Mouse (Mus musculus) c-Kit-positive CD71-negative TER-119-negative erythroid progenitor cells, embryonic 14.5 days (primary cell): ENCODE results near the gene Gm11084.
"Not testable (repeated sequence)": the region's sequence is repeated elsewhere in the genome, so short reads cannot be mapped to it uniquely, and the experiment has no call there.

Experiments used
- DNase-seq: peaks from one replicate; pipeline ENCODE4 v3.0.0-alpha.2; 2013; ENCODE audit warnings: low read depth

Gm11084 gene

GRCm38 (mm10) chr2:72986616-72987015 lies at the start of gene Gm11084:
Gene Gm11084, minus strand, starts transcription at chr2:72986716.
- DNase-seq, result no peak

DNA sequence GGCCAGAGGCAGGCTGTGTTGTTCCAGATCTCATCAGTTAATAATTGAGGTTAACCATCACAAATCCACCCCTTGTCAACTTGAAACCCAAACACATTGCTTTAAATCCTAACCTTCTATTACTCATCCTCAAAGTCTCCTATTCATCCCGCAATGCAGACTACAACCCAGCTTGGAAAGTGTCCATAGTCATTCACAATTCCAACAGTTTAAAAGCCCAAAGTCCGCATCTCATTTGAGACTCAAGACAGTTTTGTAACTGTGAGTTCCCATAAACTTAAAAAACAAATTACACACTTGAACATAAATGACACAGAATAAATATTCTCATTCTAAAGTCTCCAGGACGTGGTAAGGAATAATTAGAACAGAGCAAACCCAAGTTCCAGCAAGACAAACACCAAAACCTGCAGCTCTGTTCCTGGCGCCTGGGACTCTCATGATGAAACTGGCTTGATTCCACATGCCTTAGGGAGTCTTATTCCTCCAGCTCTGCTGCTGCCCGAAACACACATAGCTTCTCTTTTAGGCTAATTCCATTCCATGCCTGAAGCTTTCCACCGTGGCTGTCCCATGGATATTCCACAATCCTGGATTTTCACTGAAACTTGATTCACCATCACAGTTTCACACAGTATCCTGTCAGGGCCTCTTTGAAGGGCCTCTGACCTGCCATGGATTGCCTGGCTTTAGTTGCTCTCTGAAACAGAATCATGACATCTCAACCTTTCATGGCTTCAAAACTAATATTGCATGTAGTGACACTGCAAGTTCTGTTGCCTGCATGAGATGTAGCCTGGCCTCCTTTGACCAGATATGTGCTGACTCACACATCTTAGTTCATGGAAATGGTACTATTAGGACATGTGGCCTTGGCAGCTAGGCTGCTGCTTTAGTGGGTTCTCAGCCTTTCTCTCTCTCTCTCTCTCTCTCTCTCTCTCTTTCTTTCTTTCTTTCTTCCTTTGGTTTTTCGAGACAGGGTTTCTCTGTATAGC lies 44.8 kb upstream of the Gm11084 start:
- DNase-seq, result no peak

- no peak for DNase-seq
These were observed 43.3 kb upstream of the Gm11084 start for GRCm38 (mm10) chr2:73029846-73030245.

DNA sequence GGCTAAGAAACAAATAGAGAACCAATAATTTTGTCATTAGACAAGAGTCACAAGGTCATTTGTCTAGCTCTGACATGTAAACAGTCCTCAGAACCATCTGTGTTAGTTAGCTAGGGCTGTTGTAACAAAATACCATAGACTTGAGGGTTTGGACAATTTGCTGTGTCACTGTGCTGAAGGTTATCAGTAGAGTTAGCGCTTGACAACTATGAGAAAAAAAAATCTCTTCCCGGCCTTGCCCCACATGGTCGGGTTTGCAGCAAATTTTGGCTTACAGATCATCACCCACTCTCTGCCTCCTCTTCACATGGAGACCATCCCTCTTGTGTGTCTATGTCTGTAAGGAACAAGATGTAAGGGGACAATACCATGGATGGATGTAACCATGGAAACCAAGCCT lies 41.5 kb upstream of the Gm11084 start:
- no peak for DNase-seq

DNA sequence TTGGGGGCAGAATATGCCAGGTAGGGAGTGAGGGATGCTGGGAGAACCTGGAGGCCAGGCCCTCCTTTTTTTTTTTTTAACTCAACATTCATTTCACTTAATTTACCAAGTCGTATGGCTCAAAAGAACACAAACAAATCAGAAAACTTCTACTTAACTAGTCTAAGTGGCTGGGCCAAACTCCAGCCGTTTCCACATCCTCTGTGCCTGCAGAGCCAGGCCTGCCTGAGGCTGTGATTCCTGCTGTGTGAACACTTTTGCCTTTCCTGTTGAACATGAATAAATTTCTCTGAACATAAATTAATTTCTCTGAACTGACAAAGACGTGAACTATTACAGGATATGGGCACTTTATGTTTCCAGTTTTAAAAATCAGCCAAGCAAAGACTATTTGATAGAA lies 40.6 kb upstream of the Gm11084 start:
- DNase-seq, result no peak

- DNase-seq, result peak; percentile 59
These were observed 37.3 kb upstream of the Gm11084 start for GRCm38 (mm10) chr2:73023803-73024202.

DNA sequence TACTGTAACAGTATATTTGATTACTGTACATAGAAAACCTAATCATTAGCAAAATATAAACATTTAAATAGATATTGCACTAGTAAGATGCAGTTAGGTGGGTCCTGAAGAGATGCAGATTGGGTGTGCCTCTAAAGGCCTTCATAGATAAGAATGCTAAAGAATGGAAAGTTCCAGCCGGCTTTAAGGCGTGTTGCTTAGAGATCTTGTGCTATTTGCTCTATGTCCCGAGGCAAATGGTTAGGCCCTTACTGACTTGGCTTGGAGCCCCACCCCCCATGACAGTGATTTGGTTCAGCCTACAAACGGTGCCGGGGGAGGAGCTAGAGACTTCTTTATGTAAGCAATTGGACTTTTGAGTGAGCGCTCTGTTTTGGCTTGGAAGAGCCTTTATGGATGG lies 34.5 kb upstream of the Gm11084 start:
- DNase-seq, result no peak

GRCm38 (mm10) chr2:73019371-73020146 lies 33.0 kb upstream of the Gm11084 start:
- no peak for DNase-seq

DNA sequence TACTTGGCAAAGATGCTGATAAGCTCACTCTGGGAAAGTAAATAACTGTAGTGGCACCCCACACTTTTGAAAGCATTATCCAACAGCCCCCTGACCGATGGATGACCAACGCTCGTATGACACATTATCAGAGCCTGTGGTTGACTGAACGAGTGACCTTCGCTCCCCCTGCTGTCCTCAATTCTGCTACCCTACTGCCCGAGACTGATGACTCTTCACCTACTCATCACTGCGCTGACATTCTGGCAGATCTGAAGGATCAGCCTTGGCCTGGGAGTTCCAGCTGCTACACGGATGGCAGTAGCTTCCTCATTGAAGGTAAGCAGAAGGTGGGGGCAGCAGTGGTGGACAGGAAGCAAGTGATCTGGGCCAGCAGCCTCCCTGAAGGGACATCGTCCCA lies 27.5 kb upstream of the Gm11084 start:
- DNase-seq, result not testable (repeated sequence)

- DNase-seq, result no peak
These were observed 26.1 kb upstream of the Gm11084 start for GRCm38 (mm10) chr2:73012636-73013035.

DNA sequence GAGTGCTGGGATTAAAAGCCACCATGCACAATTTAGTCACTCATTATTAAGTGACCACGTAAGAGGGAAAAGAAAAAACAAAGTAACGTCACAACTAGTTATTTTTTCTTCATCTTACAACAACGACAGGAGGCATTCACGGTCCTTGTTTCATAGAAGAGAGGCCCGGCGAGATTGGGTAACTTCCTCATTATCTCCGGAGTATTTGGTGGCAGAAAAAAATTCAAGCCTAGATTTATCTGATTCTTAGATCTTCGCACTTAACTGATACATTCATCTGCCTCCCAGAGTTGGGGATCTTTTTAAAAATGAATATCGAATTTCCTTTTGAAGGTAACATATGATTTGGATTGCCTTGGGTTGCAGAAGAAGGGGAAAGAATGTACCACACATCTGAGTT lies 21.0 kb upstream of the Gm11084 start:
- DNase-seq, result no peak

DNA sequence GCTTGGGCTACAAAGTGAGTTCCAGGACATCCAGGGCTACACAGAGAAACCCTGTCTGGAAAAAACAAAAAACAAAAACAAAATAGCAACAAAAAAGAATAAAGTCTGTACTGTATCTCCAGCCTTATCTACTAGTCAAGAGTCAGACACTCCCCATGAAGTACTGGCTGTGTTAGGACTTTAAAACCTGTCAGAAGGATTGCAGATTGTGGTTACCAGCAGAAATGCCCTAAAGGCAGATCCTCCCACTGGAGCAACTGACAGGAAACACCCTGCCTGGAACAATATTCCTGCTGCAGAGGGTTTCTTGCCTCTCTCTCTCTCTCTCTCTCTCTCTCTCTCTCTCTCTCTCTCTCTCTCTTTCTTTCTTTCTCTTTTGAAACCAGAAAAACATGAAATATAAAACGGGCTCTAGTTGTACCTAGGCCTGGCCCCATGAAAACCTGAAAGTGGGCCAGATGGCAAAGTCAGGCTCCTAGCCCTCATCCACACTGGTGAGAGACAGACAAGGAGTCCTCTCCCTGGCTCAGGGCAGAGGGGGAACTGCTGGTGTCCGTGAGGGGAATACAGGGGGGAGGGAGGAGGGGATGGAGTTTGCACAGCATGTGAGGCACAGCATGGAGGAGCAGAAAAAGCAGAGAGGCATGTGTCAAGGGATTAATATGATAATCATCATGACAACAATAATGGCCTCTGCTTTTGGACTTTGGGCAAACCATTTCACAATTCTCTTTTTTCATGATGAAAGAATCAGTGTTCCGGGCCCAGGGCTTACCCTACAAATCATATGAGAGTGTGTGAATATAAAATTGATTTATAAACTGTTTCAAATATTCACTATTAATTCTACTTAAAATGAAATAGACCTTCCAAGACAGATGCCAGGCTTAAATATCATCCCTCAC lies 19.3 kb upstream of the Gm11084 start:
- no peak for DNase-seq

DNA sequence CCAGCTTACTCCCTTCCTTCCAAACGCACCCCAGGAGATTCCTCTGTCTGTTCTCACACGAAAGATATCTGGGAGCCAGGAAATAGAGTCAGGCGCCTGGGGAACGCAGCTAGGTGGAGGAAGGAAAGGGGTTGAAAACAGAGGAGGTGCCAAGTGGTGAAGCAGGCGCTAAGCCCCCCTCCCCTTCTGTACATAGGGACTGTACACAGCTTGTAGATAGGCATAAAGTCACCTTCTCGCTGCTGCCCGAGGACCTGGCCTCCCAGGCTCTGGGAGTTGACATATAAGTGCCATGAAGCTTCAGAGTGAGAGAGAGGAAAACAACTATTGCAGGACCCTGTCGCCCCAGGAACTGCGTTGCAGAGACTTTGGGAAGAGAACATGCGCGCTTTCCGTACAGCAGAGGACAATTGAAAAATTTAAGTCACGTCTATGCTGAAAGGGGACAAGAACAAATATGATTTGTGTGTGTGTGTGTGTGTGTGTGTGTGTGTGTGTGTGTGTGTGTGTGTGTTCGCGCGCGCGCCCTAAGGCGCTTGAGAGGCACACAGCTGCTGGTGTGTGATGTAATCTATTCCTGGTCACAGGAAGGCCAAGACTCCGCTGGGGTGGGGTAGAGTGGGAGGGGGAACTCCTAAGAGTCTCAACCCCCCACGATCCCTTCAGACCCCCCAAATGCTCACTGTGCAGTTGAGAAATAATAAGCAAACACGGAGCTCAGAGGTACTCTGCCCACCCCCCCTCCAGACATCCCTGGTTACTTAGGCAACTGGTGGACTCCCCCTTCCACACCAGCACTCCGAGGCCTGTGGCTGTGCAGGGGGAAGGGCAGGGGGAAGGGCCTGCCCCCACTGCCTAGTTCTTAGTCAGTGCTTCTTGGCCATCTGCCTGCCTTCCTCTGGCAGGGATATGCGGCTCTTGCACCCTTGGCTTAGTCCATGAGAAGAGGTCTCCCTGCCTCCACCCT lies 17.5 kb upstream of the Gm11084 start:
- no peak for DNase-seq

- DNase-seq, result peak; percentile 74
These were observed 16.5 kb upstream of the Gm11084 start for GRCm38 (mm10) chr2:73003049-73003448.

- no peak for DNase-seq
These were observed 15.9 kb upstream of the Gm11084 start for GRCm38 (mm10) chr2:73002451-73002850.

- no peak for DNase-seq
These were observed 15.5 kb upstream of the Gm11084 start for GRCm38 (mm10) chr2:73001994-73002393.

DNA sequence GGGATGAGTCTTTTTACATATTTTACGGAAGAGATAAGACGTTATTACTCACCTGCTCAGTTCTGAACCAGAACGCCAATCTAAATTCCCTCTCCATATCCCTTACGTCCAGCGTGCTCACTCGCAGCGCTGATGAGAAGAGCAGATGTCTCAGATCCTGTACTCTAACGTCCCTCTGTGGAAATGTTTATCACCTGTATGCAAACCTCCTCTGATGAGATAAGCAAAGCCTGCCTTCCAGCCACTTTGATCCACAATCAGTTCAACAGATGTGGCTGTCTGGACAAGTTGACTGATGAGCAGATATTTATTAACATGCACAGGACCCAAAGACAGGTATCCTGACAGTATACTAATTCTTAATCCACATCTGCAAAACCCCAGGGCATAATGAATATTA lies 13.7 kb upstream of the Gm11084 start:
- DNase-seq, result no peak

GRCm38 (mm10) chr2:72997586-72997985 lies 11.1 kb upstream of the Gm11084 start:
- DNase-seq, result no peak

DNA sequence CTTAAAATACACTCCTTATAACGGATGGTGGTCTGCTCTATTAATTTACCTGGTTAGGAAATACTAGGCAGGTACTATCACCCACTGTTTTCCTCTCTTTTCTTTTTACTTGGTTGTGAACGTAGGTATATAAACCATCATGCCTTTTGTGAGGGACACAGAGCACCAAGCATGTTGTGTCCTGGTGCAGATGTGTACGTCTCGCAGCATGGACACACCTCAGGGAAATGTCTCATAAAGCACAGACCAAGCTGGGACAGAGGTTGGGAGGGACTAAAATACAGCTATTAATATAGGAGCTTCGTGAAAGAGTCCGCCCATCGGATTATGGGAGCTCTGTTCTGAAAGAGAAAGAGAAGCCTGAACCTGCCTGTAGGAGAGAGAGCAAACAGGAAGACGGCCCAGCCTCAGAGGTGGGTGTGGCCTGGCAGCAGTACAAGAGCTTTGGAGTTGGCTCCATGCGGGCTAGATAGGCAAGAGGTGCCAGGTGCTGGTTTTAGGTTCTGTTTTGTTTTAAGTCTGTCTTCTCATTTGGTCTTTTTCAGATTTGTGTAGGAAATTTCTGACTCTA lies 10.4 kb upstream of the Gm11084 start:
- DNase-seq, result no peak

- no peak for DNase-seq
These were observed 9.0 kb upstream of the Gm11084 start for GRCm38 (mm10) chr2:72995346-72996097.
